Mouse (Mus musculus) forebrain, embryonic 12.5 days (tissue): ENCODE measurements around the gene March6. TPM values are rescaled to one million over a fixed set of nuclear protein-coding genes. Genes with fewer than 3 reads are reported as not detected.

Experiments
- ATAC-seq: fragments of 200-750 bp; cut with Nextera tagmentation; 2 replicates; pipeline ENCODE4 v1.8.0; 2017; ENCODE audit warnings: moderate TSS enrichment; ENCODE audit not compliant: low FRiP score
- H3K27ac ChIP-seq: fragments of 300-500 bp; sonication (generic); 2 replicates; pipeline ENCODE4 v1.5.1; 2016; ENCODE audit warnings: mild to moderate bottlenecking
- H3K27me3 ChIP-seq: fragments of 300-500 bp; sonication (generic); 2 replicates; pipeline ENCODE4 v1.6.1; 2016; ENCODE audit warnings: mild to moderate bottlenecking
- H3K36me3 ChIP-seq: fragments of 300-500 bp; sonication (generic); replicated peaks from 2 replicates; pipeline ENCODE4 v1.6.1; 2016; ENCODE audit warnings: mild to moderate bottlenecking
- H3K4me1 ChIP-seq: fragments of 300-500 bp; sonication (generic); 2 replicates; pipeline ENCODE4 v1.6.1; 2016
- H3K4me2 ChIP-seq: fragments of 300-500 bp; sonication (generic); 2 replicates; pipeline ENCODE4 v1.6.1; 2016; ENCODE audit warnings: mild to moderate bottlenecking, moderate library complexity
- H3K4me3 ChIP-seq: fragments of 300-500 bp; sonication (generic); replicated peaks from 2 replicates; pipeline ENCODE4 v1.5.1; 2016; ENCODE audit warnings: mild to moderate bottlenecking
- H3K9ac ChIP-seq: fragments of 300-500 bp; sonication (generic); 2 replicates; pipeline ENCODE4 v1.6.1; 2016; ENCODE audit warnings: mild to moderate bottlenecking
- H3K9me3 ChIP-seq: fragments of 300-500 bp; sonication (generic); 2 replicates; pipeline ENCODE4 v1.6.1; 2016
- WGBS: fragments of 180-500 bp; shearing (Covaris S2); methylation state at CpG from one replicate; pipeline ENCODE4 v1.1.7; 2016; 5-methylcytosine and 5-hydroxymethylcytosine counted together
- polyA plus RNA-seq: library from polyadenylated mRNA; unstranded; fragments of >200 nt; fragmentation: Nextera tagmentation; extraction: Ambion mirVana; gene quantifications from 2 replicates; pipeline ENCODE4 v1.2.1, GENCODE M21; 2016

March6 gene
- 79.0 and 84.5 TPM in 2 replicates for polyA plus RNA-seq

DNA sequence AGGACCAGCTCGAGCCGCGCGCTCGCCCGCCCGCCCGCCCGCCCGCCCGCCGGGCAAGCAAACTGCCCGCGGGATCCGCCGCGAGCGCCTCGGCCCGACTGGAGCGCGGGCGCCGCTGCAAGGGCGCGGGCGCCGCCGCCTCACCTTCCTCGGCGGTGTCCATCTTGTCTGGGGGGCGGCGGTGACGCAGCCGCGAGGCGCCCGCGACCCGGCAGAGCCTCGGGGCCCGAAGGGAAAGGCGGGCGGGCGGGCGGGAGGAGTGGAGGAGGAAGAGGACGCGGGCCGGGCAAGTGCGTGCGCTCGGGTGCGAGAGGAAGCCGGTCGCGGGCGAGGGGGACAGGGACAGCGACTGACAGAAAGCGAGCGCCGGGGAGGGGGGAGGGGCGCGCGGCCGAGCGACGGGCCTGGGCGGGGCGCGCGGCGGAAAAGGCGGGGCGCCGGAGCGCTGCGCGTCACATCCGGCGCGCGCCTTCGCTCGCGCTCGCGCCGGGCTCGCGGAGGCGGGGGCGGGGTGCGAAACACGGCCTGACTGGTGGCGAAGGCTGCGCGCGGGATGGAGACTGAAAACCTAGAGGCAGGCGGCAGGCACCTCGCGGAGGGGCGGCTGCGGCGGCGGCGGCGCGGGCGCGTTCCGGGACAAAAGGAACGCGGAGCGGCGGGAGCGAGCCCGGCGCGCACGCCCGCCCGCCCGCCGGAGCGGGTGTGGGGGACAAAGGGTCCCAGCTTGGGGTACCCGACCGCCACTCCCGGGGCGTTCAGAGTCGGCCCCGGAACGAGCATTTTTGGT is at the start of gene March6:
March6 (minus strand) TSS at position 395 of the 787 bp plus-strand sequence.
- Histone ChIP-seq H3K27me3 (no peaks in the 10 kb centered on the region), H3K9me3 (peaks cover 2% of the 10 kb centered on the region; the same call in 1 of the 2 replicates), H3K4me2 (peak within 1 kb of the TSS; percentile 62), H3K36me3 (no peaks in the 10 kb centered on the region), H3K9ac (peak within 1 kb of the TSS; percentile 98), H3K27ac (peak within 1 kb of the TSS; percentile 99), H3K4me1 (peaks cover 23% of the 10 kb centered on the region), H3K4me3 (peak within 1 kb of the TSS; percentile 87)
- under 1% methylated on average over 82 of the region's 132 CpGs for WGBS
- peak; percentile 92 for ATAC-seq

DNA sequence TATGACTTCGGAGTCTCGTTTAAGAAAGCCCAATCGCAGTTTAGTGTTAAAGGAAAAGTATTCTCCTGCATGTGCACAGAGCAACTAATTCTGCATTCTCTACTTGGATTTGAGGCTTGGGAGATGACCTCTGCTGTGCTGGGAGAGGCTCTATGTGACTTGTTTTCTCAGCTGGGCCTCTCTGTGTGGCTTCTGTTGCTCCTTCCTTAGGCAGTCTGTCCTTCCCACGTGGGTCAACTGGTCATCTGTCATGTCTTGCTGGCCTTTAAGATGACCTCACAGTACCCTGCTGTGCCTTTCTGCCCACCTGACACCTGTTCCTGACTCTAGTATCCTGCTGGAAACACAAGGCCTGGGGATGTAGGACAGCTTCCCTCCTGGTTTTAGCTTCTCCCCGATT is 45.2 kb upstream of the March6 start:
- Histone ChIP-seq H3K9me3 (no peaks in the 10 kb centered on the region), H3K4me2 (no peak overlapping the region), H3K27me3 (no peaks in the 10 kb centered on the region), H3K4me3 (no peak overlapping the region), H3K27ac (no peak overlapping the region), H3K36me3 (no peaks in the 10 kb centered on the region), H3K9ac (no peak overlapping the region), H3K4me1 (no peaks in the 10 kb centered on the region)
- 74% methylated on average over 5 of the region's 5 CpGs for WGBS
- ATAC-seq: no peak

DNA sequence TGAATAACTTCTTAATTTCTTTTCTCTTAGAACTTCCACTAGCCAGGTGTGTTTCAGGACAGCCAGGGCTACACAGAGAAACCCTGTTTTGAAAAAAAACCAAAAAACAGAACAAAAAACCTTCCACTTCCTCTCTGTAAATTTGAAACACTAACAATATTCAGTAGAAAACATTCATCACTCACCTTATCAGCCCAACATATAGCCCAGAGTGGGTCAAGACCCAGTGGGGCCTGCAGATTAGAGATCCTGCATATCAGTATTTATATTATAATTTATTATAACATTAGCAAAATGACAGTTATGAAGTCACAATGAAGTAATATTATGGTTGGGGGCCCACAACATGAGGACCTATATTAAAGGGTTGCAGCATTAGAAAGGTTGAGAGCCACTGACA is 42.8 kb upstream of the March6 start:
- H3K4me1 ChIP-seq: 0 out of 2 replicates have a peak, but pooled peaks cover 3% of the 10 kb centered on the region
- H3K9ac ChIP-seq: no peak overlapping the region
- no peaks in the 10 kb centered on the region for H3K36me3 ChIP-seq
- no peak for ATAC-seq
- H3K4me3 ChIP-seq: no peak overlapping the region
- H3K9me3 ChIP-seq: no peaks in the 10 kb centered on the region
- no peak overlapping the region for H3K27ac ChIP-seq
- H3K4me2 ChIP-seq: no peak overlapping the region
- no peaks in the 10 kb centered on the region for H3K27me3 ChIP-seq

DNA sequence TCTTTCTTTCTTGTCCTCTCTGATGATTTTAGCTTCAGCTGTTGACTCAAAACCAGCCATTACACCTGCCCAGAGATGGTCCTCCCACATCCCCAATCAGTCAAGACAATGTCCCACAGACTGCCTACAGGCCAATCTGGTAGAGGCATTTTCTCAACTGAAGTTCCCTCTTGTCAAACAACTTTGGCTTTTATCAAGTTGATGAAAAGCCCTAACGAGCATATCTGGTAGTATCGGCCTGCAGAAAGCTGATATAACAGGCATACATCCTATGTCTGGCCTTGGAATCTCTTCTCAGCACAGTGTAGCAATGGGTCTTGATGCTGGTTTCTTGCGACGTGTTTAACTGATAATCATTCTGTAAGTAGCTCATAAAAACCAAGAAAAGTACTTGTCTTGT is 42.4 kb upstream of the March6 start:
- Histone ChIP-seq H3K9ac (no peak overlapping the region), H3K36me3 (no peaks in the 10 kb centered on the region), H3K9me3 (no peaks in the 10 kb centered on the region), H3K4me2 (no peak overlapping the region), H3K4me3 (no peak overlapping the region), H3K27ac (no peak overlapping the region), H3K27me3 (no peaks in the 10 kb centered on the region), H3K4me1 (0 out of 2 replicates have a peak, but pooled peaks cover 5% of the 10 kb centered on the region)
- 87% methylated on average over 4 of the region's 4 CpGs for WGBS
- no peak for ATAC-seq

DNA sequence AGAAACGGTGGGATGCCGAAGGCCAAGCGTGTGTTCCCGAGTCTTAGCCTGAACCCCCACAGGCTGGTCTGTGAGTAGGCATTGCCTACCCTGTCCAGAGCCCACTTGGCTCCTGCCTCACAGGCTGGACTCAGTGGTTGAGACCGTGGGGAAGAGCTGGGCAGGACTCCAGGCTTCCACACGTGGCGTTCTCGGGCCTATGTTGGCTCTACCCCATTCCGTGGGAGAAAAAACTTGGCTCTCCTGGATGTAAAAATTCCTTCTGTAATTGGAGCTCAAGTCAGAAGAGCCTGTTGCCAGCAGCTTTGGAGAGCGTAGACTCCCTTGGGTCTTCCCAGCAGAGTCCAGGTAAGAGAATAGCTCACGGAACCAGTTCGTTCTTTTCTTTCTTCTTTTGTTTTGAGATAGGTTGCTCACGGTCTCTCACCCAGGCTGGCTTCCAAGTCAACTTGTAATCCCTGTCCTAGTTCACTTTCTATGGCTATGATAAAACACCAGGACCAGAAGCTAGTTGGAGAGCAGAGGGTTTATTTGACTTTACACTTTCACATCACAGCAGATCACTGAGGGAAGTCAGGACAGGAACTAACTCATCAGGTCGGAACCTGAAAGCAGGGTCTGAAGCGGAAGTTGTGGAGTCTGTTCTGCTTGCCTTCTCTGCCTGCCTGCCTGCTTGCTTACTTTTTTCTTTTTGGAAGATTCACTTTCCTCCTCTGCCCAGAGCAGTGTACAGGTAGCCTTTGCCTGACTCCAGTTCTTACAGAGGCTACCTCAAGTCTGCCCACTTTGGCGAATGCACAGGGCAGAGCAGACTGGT is 41.3 kb upstream of the March6 start:
- Histone ChIP-seq H3K4me2 (no peak overlapping the region), H3K9me3 (no peaks in the 10 kb centered on the region), H3K36me3 (no peaks in the 10 kb centered on the region), H3K4me3 (no peak overlapping the region), H3K4me1 (0 out of 2 replicates have a peak, but pooled peaks cover 5% of the 10 kb centered on the region), H3K27ac (no peak overlapping the region), H3K9ac (no peak overlapping the region), H3K27me3 (no peaks in the 10 kb centered on the region)
- no peak for ATAC-seq
- WGBS: 89% methylated on average over 16 of the region's 16 CpGs

DNA sequence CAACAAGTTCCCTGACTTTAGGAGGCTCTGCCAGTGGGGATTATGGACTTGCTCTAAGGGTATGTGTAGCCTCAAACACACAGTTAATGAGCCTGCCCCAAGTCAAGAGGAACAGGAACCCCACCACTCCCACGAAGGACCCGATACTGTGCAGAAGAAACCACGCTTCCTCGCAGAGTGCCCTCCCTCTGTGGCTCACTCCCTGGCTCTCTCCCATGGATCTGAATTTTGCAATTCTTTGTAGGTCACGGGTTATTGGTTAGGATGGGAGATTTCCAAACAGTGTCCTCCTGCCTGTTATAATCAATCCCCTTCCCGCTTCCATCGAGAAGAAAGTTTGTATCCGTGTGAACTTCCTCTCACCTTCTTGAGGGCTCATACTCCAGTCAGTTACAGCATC is 40.1 kb upstream of the March6 start:
- WGBS: 96% methylated on average over 8 of the region's 8 CpGs
- no peaks in the 10 kb centered on the region for H3K36me3 ChIP-seq
- H3K4me3 ChIP-seq: no peak overlapping the region
- no peak overlapping the region for H3K9ac ChIP-seq
- H3K9me3 ChIP-seq: no peaks in the 10 kb centered on the region
- H3K27me3 ChIP-seq: no peaks in the 10 kb centered on the region
- H3K27ac ChIP-seq: no peak overlapping the region
- ATAC-seq: no peak
- 0 out of 2 replicates have a peak, but pooled peaks cover 5% of the 10 kb centered on the region for H3K4me1 ChIP-seq
- H3K4me2 ChIP-seq: no peak overlapping the region

DNA sequence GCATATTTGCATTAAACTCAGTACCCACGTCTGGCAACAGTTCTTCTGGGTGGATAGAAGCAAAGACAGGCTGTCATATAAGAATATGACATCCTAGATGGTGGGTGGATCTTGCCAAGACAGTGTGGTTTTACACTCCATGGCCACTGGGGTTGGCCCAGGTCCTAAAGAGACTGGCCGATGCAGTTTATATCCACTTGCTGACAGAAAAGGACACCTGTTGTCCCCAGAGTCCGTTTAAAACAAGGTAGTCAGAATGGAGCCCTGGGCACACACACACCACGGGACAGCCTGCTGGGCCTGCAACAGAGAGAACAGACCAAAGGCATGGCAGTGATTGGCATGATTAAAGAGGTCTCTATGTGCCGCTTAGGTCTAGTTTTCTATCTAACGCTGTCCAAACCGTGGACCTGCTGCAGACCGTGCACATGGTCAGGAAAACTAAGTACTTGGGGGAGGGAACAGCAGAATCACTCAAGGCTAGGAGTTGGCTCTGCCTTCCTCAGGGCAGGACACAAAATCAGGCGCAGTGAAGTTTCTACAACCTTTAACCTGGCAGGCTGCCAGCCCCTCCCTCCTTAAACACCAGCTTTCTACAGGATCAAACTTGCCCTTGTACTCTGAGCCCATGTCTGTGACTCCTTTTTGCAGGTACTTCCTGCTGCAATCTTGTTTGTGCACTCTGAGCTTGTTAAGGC is 38.6 kb upstream of the March6 start:
- Histone ChIP-seq H3K9me3 (no peaks in the 10 kb centered on the region), H3K4me3 (no peak overlapping the region), H3K9ac (no peak overlapping the region), H3K36me3 (no peaks in the 10 kb centered on the region), H3K4me2 (no peak overlapping the region), H3K27ac (no peak overlapping the region), H3K4me1 (0 out of 2 replicates have a peak, but pooled peaks cover 5% of the 10 kb centered on the region), H3K27me3 (no peaks in the 10 kb centered on the region)
- ATAC-seq: no peak
- 72% methylated on average over 9 of the region's 9 CpGs for WGBS

DNA sequence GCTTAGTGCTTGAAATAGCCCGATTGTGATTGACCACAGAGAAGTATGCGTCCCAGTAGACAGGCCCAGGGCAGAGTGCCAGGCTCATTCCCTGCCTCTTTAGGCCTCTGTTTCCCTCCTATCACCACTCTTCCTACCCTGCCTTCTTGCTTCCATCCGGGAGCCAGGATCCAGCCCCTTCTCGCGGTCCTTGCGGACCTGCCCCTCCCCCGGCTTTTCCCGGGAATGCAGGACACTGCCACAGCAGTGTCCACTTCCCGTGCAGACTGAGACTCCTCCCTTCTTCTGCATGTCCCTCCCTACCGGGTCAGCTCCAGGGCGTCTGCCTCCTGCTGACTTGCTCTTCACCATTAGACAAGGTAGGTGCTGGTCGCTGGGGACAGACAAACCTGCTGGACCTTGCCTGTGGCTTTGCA is 37.7 kb upstream of the March6 start:
- Histone ChIP-seq H3K27me3 (no peaks in the 10 kb centered on the region), H3K36me3 (no peaks in the 10 kb centered on the region), H3K4me2 (no peak overlapping the region), H3K4me3 (no peak overlapping the region), H3K9me3 (no peaks in the 10 kb centered on the region), H3K27ac (no peak overlapping the region), H3K9ac (no peak overlapping the region), H3K4me1 (0 out of 2 replicates have a peak, but pooled peaks cover 5% of the 10 kb centered on the region)
- WGBS: 20% methylated on average over 12 of the region's 12 CpGs
- no peak for ATAC-seq

DNA sequence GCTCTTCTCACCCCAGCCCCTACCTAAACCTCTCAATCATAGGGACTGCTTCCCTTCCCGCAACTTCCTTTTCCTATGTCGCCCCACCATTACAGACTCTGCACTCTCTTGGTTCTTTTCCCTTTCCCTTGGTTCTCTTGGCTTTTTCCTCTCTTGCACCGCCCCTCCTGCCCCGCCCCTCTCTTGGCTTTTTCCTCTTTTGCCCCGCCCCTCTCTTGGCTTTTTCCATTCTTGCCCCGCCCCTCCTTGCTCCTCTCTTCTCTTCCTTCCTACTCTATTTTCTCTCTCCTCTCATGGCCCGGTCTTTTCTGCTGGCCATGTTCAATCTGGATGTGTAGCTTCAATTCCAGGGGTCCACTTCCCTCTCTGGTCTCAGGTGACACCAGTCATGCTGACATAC is 36.6 kb upstream of the March6 start:
- H3K27me3 ChIP-seq: no peaks in the 10 kb centered on the region
- H3K9me3 ChIP-seq: no peaks in the 10 kb centered on the region
- H3K36me3 ChIP-seq: no peaks in the 10 kb centered on the region
- H3K27ac ChIP-seq: no peak overlapping the region
- ATAC-seq: no peak
- 61% methylated on average over 7 of the region's 7 CpGs for WGBS
- no peak overlapping the region for H3K9ac ChIP-seq
- no peak overlapping the region for H3K4me2 ChIP-seq
- H3K4me1 ChIP-seq: 0 out of 2 replicates have a peak, but pooled peaks cover 5% of the 10 kb centered on the region
- no peak overlapping the region for H3K4me3 ChIP-seq

DNA sequence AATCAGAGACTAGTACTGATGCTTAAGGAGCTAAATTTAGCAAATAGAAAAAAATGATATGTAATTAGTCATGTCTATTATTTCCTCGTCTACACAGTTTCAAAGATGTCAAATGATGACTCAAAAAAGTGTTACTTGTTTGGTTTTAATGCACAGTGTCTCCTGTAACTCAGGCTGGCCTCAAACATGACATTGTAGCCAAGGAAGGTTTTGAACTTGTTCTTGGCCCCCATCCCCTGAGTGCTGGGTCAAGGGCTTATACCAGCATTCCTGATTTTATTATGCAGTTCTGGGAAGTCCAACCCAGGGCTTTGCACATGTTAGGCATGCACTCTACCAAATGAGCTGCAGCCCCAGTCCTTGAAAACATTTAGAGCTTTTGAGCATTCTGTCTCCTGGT is 34.9 kb upstream of the March6 start:
- Histone ChIP-seq H3K4me2 (no peak overlapping the region), H3K27me3 (no peaks in the 10 kb centered on the region), H3K9ac (no peak overlapping the region), H3K27ac (no peak overlapping the region), H3K4me1 (0 out of 2 replicates have a peak, but pooled peaks cover 5% of the 10 kb centered on the region), H3K36me3 (no peaks in the 10 kb centered on the region), H3K9me3 (no peaks in the 10 kb centered on the region), H3K4me3 (no peak overlapping the region)
- ATAC-seq: no peak
- WGBS: 77% methylated on average over 1 of the region's 1 CpGs

DNA sequence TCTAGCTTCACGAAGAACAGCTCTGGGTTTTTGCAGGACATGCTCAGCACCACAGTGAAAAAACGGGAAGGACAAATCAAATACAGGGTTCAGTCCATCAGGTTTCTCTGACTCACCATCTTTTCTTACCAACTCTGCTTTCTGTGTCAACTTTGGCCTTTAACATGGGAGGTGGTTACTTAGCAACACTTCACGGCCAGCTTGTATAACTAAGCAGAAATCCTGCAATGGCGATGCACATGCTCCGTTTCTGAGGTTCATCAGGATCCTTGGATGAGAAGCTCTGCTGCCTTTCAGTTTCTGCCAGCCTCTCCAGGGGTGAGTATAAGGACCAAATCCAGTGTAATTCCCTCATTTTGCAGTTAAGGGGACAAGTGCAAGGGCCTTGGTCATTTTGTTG is 34.3 kb upstream of the March6 start, which contains the start of gene Cmbl:
Cmbl (plus strand) TSS at position 206 of the 400 bp plus-strand sequence.
- no peak within 1 kb of the TSS for H3K27ac ChIP-seq
- H3K4me2 ChIP-seq: no peak within 1 kb of the TSS
- H3K27me3 ChIP-seq: no peaks in the 10 kb centered on the region
- H3K4me3 ChIP-seq: no peak within 1 kb of the TSS
- ATAC-seq: no peak
- no peaks in the 10 kb centered on the region for H3K9me3 ChIP-seq
- 0 out of 2 replicates have a peak, but pooled peaks cover 5% of the 10 kb centered on the region for H3K4me1 ChIP-seq
- WGBS: 77% methylated on average over 5 of the region's 5 CpGs
- H3K36me3 ChIP-seq: no peaks in the 10 kb centered on the region
- H3K9ac ChIP-seq: no peak within 1 kb of the TSS
